Mouse (Mus musculus) forebrain, embryonic 11.5 days (tissue): ENCODE measurements around the gene Ptgir. TPM values are rescaled to one million over a fixed set of nuclear protein-coding genes. Genes with fewer than 3 reads are reported as not detected.

Experiments
- ATAC-seq: fragments of 200-750 bp; cut with Nextera tagmentation; replicated peaks from 2 replicates; pipeline ENCODE4 v1.8.0; 2017; ENCODE audit warnings: moderate TSS enrichment; ENCODE audit not compliant: low FRiP score
- DNase-seq: peaks from one replicate; pipeline ENCODE4 v3.0.0-alpha.2; 2017; ENCODE audit warnings: low spot score
- H3K27ac ChIP-seq: fragments of 300-500 bp; sonication (generic); 2 replicates; pipeline ENCODE4 v1.5.1; 2014; ENCODE audit warnings: low read depth, low read length
- H3K27me3 ChIP-seq: fragments of 300-500 bp; sonication (generic); 2 replicates; pipeline ENCODE4 v1.6.1; 2014; ENCODE audit warnings: mild to moderate bottlenecking, low read length, mixed read lengths; ENCODE audit not compliant: control insufficient read depth, insufficient read depth
- H3K36me3 ChIP-seq: fragments of 300-500 bp; sonication (generic); 2 replicates; pipeline ENCODE4 v1.6.1; 2014; ENCODE audit warnings: mild to moderate bottlenecking, low read length, moderate library complexity, mixed read lengths; ENCODE audit not compliant: control insufficient read depth, insufficient read depth
- H3K4me1 ChIP-seq: fragments of 300-500 bp; sonication (generic); replicated peaks from 2 replicates; pipeline ENCODE4 v1.6.1; 2014; ENCODE audit warnings: low read length, mixed read lengths; ENCODE audit not compliant: control insufficient read depth, insufficient read depth
- H3K4me2 ChIP-seq: fragments of 300-500 bp; sonication (generic); 2 replicates; pipeline ENCODE4 v1.6.1; 2014; ENCODE audit warnings: low read depth, mild to moderate bottlenecking, low read length, moderate library complexity, mixed read lengths; ENCODE audit not compliant: severe bottlenecking
- H3K4me3 ChIP-seq: fragments of 300-500 bp; sonication (generic); 2 replicates; pipeline ENCODE4 v1.5.1; 2014; ENCODE audit warnings: low read depth, low read length
- H3K9ac ChIP-seq: fragments of 300-500 bp; sonication (generic); 2 replicates; pipeline ENCODE4 v1.6.1; 2014; ENCODE audit warnings: low read length
- H3K9me3 ChIP-seq: fragments of 300-500 bp; sonication (generic); 2 replicates; pipeline ENCODE4 v1.6.1; 2016; ENCODE audit warnings: low read length, mixed read lengths; ENCODE audit not compliant: control insufficient read depth
- WGBS: fragments of 180-500 bp; shearing (Covaris S2); extraction: QIAGEN DNeasy Blood & Tissue Kit; methylation state at CpG from one replicate; pipeline ENCODE4 v1.1.7; 2014; 5-methylcytosine and 5-hydroxymethylcytosine counted together
- polyA plus RNA-seq: library from polyadenylated mRNA; unstranded; fragments of >200 nt; fragmentation: Nextera tagmentation; extraction: Ambion mirVana; gene quantifications from 2 replicates; pipeline ENCODE4 v1.2.1, GENCODE M21; 2014

Gene Ptgir
- polyA plus RNA-seq, 1 experiment from 2014 or later = 0.39 TPM

GRCm38 (mm10) chr7:16915461-16916340, 9.4 kb downstream of the Ptgir start:
- H3K27ac ChIP-seq = no peak overlapping the region
- no peak for ATAC-seq
- 93% methylated on average over 32 of the region's 32 CpGs for WGBS

GRCm38 (mm10) chr7:16916342-16917265, 10.3 kb downstream of the Ptgir start:
- 91% methylated on average over 30 of the region's 30 CpGs for WGBS
- no peak overlapping the region for H3K4me2 ChIP-seq
- DNase-seq (no peak), ATAC-seq (no peak)
- no peak overlapping the region for H3K9ac ChIP-seq
- H3K9me3 ChIP-seq = no peaks in the 10 kb centered on the region
- no peak overlapping the region for H3K4me3 ChIP-seq
- H3K27ac ChIP-seq = no peak overlapping the region
- peaks cover 16% of the 10 kb centered on the region for H3K4me1 ChIP-seq
- peaks cover 18% of the 10 kb centered on the region; the same call in 1 of the 2 replicates for H3K36me3 ChIP-seq
- no peaks in the 10 kb centered on the region for H3K27me3 ChIP-seq

More at GRCm38 (mm10) chr7:16915461-16916340, 9.4 kb downstream of the Ptgir start:
- Histone ChIP-seq H3K9me3 (no peaks in the 10 kb centered on the region), H3K9ac (no peak overlapping the region), H3K4me3 (no peak overlapping the region), H3K4me2 (no peak overlapping the region), H3K27me3 (no peaks in the 10 kb centered on the region), H3K4me1 (peaks cover 8% of the 10 kb centered on the region; the same call in 1 of the 2 replicates), H3K36me3 (peaks cover 18% of the 10 kb centered on the region; the same call in 1 of the 2 replicates)
- DNase-seq = no peak

- no peak overlapping the region for H3K4me2 ChIP-seq
- H3K27me3 ChIP-seq = no peaks in the 10 kb centered on the region
- DNase-seq = no peak
- no peaks in the 10 kb centered on the region for H3K9me3 ChIP-seq
- ATAC-seq = no peak
- H3K4me1 ChIP-seq = peaks cover 25% of the 10 kb centered on the region
- H3K4me3 ChIP-seq = no peak overlapping the region
- H3K36me3 ChIP-seq = peaks cover 18% of the 10 kb centered on the region; the same call in 1 of the 2 replicates
- no peak overlapping the region for H3K27ac ChIP-seq
- no peak overlapping the region for H3K9ac ChIP-seq
- WGBS = 92% methylated on average over 11 of the region's 11 CpGs
These were observed 11.2 kb downstream of the Ptgir start for GRCm38 (mm10) chr7:16917447-16917846.

- WGBS = 90% methylated on average over 9 of the region's 9 CpGs
- Histone ChIP-seq H3K9ac (no peak overlapping the region), H3K4me2 (no peak overlapping the region), H3K36me3 (peaks cover 18% of the 10 kb centered on the region; the same call in 1 of the 2 replicates), H3K4me1 (peaks cover 27% of the 10 kb centered on the region), H3K9me3 (no peaks in the 10 kb centered on the region), H3K27ac (no peak overlapping the region), H3K4me3 (no peak overlapping the region), H3K27me3 (no peaks in the 10 kb centered on the region)
- ATAC-seq = no peak
- DNase-seq = no peak
These were observed 11.7 kb downstream of the Ptgir start for GRCm38 (mm10) chr7:16918014-16918413.

- no peak for DNase-seq
- no peak overlapping the region for H3K4me2 ChIP-seq
- H3K36me3 ChIP-seq = peaks cover 18% of the 10 kb centered on the region; the same call in 1 of the 2 replicates
- no peak overlapping the region for H3K4me3 ChIP-seq
- no peak for ATAC-seq
- H3K27me3 ChIP-seq = no peaks in the 10 kb centered on the region
- H3K9me3 ChIP-seq = no peaks in the 10 kb centered on the region
- no peak overlapping the region for H3K27ac ChIP-seq
- 86% methylated on average over 3 of the region's 3 CpGs for WGBS
- H3K9ac ChIP-seq = no peak overlapping the region
- H3K4me1 ChIP-seq = peaks cover 27% of the 10 kb centered on the region
These were observed 12.4 kb downstream of the Ptgir start for GRCm38 (mm10) chr7:16918670-16919069.

GRCm38 (mm10) chr7:16919395-16920149, 13.3 kb downstream of the Ptgir start:
- Histone ChIP-seq H3K27ac (no peak overlapping the region; the same call in 1 of the 2 replicates), H3K9me3 (no peaks in the 10 kb centered on the region), H3K27me3 (no peaks in the 10 kb centered on the region), H3K36me3 (peaks cover 18% of the 10 kb centered on the region; the same call in 1 of the 2 replicates), H3K4me1 (peaks cover 27% of the 10 kb centered on the region), H3K9ac (no peak overlapping the region), H3K4me3 (no peak overlapping the region), H3K4me2 (no peak overlapping the region)
- WGBS = 88% methylated on average over 13 of the region's 13 CpGs
- no peak for DNase-seq
- no peak for ATAC-seq

- peaks cover 15% of the 10 kb centered on the region; the same call in 1 of the 2 replicates for H3K36me3 ChIP-seq
These were observed 13.9 kb downstream of the Ptgir start for GRCm38 (mm10) chr7:16920150-16920579.

More at GRCm38 (mm10) chr7:16920150-16920579, 13.9 kb downstream of the Ptgir start:
- Histone ChIP-seq H3K27me3 (no peaks in the 10 kb centered on the region), H3K9ac (no peak overlapping the region), H3K9me3 (no peaks in the 10 kb centered on the region), H3K4me2 (no peak overlapping the region), H3K27ac (no peak overlapping the region; the same call in 1 of the 2 replicates), H3K4me3 (no peak overlapping the region), H3K4me1 (peaks cover 27% of the 10 kb centered on the region)
- ATAC-seq = no peak
- 88% methylated on average over 7 of the region's 7 CpGs for WGBS
- DNase-seq = no peak
